Mouse (Mus musculus): Measurements from ENCODE around the gene Surf6. TPM values are rescaled to one million over a fixed set of nuclear protein-coding genes. Genes with fewer than 3 reads are reported as not detected.

Gene Surf6
- polyA plus RNA-seq, 2 experiments = 15.3 to 23.6 TPM

DNA sequence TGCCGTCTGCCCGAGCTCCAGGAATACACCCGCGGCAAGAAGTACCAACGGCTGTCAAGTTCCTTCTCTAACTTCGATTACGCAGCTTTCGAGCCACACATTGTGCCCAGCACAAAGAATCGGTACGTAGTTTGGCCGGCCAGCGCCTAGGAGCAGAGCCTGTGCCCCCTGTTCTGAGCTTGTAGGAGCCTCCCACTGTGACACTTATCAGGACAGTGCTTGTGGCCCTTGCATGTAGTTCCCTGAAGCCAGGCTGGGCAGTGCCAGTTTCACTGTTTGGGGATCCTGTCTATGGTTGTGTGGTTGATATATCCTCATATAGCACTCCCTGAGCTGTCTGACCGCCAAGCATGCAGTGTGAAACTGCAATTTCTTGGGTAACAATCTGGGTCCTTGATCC, 14.1 kb upstream of the Surf6 start:
- peaks cover 26% of the 10 kb centered on the region for H3K4me1 ChIP-seq (ENCODE audit: control insufficient read depth, insufficient read depth, low read length)
- peak overlapping the region; percentile 97 for H3K4me2 ChIP-seq (replicated peaks; ENCODE audit: low read depth, low read length, severe bottlenecking)
- ATAC-seq (ENCODE audit: low FRiP score, low read depth) (no peak), DNase-seq (ENCODE audit: low spot score) (no peak)
- H3K9ac ChIP-seq (ENCODE audit: low read depth, low read length, severe bottlenecking) = peak overlapping the region; percentile 68
- no peaks in the 10 kb centered on the region for H3K27me3 ChIP-seq (ENCODE audit: control insufficient read depth, insufficient read depth, low read length)
- 3% methylated on average over 13 of the region's 13 CpGs for WGBS
- H3K36me3 ChIP-seq (ENCODE audit: control insufficient read depth, insufficient read depth, low read length) = peaks cover 66% of the 10 kb centered on the region
- no peak for TF ChIP-seq POLR2A (IDR thresholded peaks at IDR 0.05; ENCODE audit: borderline replicate concordance, extremely low read depth, insufficient read depth, insufficient read length)
- H3K9me3 ChIP-seq (ENCODE audit: control insufficient read depth, low read length) = no peaks in the 10 kb centered on the region
- peak overlapping the region; percentile 62 for H3K4me3 ChIP-seq (replicated peaks; ENCODE audit: low read length)
- H3K27ac ChIP-seq (replicated peaks; ENCODE audit: low read depth, low read length) = no peak overlapping the region

DNA sequence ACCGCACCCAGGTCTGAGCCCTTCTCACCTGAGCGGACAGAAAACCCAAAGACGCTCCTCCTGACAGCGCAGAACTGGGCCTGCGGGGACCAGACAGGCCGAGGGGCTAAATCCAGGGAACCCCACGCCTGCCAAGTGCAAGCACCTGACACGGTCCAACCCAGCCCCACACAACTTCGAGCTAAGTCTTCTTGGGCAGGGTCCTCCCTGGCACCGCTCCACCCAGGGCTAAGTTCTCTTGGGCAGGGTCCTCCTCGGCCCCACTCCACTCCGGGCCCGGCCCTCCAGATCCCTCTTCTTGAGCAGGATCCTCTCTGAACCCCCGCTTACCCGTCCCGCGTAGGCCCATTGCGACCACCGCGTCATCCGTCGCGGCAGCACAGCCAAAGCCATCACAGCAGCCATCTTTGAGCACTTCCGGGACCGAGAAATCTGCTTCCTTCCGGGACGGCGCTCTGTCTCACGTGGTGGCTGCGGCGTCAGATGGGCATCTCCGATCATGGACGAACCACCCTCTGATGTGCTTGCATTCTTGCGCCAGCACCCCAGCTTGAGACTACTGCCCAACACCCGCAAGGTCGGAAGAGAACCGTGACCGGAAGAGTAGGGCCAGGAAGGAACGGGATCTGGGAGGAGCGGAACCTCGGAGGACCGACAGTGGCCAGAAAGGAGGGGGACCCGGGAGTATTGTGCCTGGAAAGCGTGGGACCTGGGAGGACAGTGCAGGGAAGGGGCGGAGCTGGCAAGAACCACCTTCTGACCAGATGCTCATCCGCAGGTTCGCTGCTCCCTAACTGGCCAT, 13.4 kb upstream of the Surf6 start, which contains the start of the genes Surf2 and Surf1:
Gene Surf2 (plus strand): TSS at position 441 of the 802 bp plus-strand sequence.
Gene Surf1 (minus strand): TSS at position 604 of the 802 bp plus-strand sequence.
- Histone ChIP-seq H3K4me3 (replicated peaks; ENCODE audit: low read length) (peak within 1 kb of the TSS; percentile 62), H3K27me3 (ENCODE audit: control insufficient read depth, insufficient read depth, low read length) (no peaks in the 10 kb centered on the region), H3K36me3 (ENCODE audit: control insufficient read depth, insufficient read depth, low read length) (peaks cover 66% of the 10 kb centered on the region), H3K4me1 (ENCODE audit: control insufficient read depth, insufficient read depth, low read length) (peaks cover 28% of the 10 kb centered on the region), H3K27ac (replicated peaks; ENCODE audit: low read depth, low read length) (no peak within 1 kb of the TSS; the same call in 1 of the 2 replicates), H3K9me3 (ENCODE audit: control insufficient read depth, low read length) (no peaks in the 10 kb centered on the region), H3K9ac (ENCODE audit: low read depth, low read length, severe bottlenecking) (peak within 1 kb of the TSS; percentile 68), H3K4me2 (replicated peaks; ENCODE audit: low read depth, low read length, severe bottlenecking) (peak within 1 kb of the TSS; percentile 97)
- 0 out of 2 replicates have a peak, but pooled peaks have one; percentile 25 for TF ChIP-seq POLR2A (IDR thresholded peaks at IDR 0.05; ENCODE audit: borderline replicate concordance, extremely low read depth, insufficient read depth, insufficient read length)
- DNase-seq (ENCODE audit: low spot score) (peak; percentile 75), ATAC-seq (ENCODE audit: low FRiP score, low read depth) (peak; percentile 67)
- WGBS = 3% methylated on average over 47 of the region's 47 CpGs

DNA sequence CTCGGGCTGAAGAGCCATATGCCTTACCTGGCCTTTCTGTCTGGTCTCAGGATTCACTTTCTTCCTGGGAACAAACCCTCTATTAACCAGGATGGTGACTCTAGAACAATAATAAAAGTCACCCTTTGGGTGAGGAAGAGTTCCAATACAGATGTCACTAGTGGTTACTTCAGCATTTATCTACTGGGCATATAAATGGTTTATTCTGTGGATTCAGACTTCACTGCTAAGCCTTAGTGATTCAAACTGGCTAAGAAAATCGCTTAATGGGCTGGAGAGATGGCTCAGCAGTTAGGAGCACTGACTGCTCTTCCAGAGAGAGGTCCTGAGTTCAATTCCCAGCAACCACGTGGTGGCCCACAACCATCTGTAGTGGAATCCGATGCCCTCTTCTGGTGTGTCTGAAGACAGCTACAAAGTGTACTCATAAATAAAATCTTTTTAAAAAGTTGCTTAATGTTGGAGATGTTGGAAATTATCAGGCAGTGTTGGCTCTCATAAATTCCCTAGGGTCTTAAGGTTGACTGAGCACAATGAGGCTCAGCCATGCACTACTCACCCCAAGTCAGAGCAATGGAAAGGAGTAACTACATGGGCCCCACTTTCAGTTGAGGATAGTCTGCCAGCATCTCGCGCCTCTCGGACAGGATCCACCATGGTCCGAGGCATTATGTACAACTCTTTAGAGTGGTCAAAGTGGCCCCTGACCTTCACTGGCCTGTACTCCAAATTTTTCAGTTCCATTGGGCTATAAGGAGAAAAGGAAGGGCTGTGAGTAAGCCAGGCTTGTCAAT, 11.7 kb upstream of the Surf6 start:
- H3K27me3 ChIP-seq (ENCODE audit: control insufficient read depth, insufficient read depth, low read length) = no peaks in the 10 kb centered on the region
- H3K4me3 ChIP-seq (replicated peaks; ENCODE audit: low read length) = no peak overlapping the region
- ATAC-seq (ENCODE audit: low FRiP score, low read depth) (no peak), DNase-seq (ENCODE audit: low spot score) (no peak)
- 65% methylated on average over 8 of the region's 8 CpGs for WGBS
- TF ChIP-seq POLR2A (IDR thresholded peaks at IDR 0.05; ENCODE audit: borderline replicate concordance, extremely low read depth, insufficient read depth, insufficient read length) = no peak
- peaks cover 31% of the 10 kb centered on the region for H3K4me1 ChIP-seq (ENCODE audit: control insufficient read depth, insufficient read depth, low read length)
- no peak overlapping the region for H3K27ac ChIP-seq (replicated peaks; ENCODE audit: low read depth, low read length)
- no peak overlapping the region for H3K4me2 ChIP-seq (replicated peaks; ENCODE audit: low read depth, low read length, severe bottlenecking)
- H3K9me3 ChIP-seq (ENCODE audit: control insufficient read depth, low read length) = no peaks in the 10 kb centered on the region
- H3K9ac ChIP-seq (ENCODE audit: low read depth, low read length, severe bottlenecking) = no peak overlapping the region
- H3K36me3 ChIP-seq (ENCODE audit: control insufficient read depth, insufficient read depth, low read length) = peaks cover 50% of the 10 kb centered on the region

DNA sequence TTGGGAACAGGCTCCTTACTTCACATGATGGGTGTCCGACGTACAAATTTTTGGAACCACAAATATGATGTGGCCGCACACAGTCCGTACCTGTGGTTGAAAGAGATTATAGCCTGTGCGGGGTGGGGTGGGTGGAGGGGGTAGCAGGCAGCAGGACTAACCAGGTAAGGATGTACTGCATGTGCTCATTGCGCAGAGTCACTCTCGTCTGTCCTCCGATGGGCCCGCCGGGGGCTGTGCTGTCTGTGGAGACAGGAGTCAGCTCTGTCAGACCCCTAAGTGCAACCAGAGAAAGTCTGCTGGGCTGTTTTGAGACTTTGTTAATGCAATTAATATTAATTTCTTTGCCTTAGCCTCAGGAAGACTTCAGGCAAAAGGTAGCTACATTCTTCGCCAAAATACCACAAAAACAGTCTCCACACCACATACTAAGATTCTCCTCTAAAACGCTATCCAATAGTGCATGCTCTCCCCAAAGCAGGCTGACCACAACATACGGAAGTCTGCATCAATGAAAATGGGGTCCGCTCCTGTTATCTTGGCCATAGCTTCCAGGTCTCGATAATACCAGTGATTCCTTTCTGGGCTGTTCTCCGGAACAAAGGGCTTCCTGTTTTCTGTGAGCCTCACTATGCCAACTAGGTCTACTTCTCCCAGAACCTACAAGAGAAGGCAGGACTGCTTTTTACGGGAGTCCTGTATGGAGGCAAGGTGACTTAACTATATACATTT, 10.9 kb upstream of the Surf6 start:
- Histone ChIP-seq H3K4me1 (ENCODE audit: control insufficient read depth, insufficient read depth, low read length) (peaks cover 39% of the 10 kb centered on the region), H3K4me2 (replicated peaks; ENCODE audit: low read depth, low read length, severe bottlenecking) (no peak overlapping the region), H3K9me3 (ENCODE audit: control insufficient read depth, low read length) (no peaks in the 10 kb centered on the region), H3K36me3 (ENCODE audit: control insufficient read depth, insufficient read depth, low read length) (peaks cover 42% of the 10 kb centered on the region), H3K9ac (ENCODE audit: low read depth, low read length, severe bottlenecking) (no peak overlapping the region), H3K27ac (replicated peaks; ENCODE audit: low read depth, low read length) (0 out of 2 replicates have a peak overlapping the region, but pooled peaks have one; percentile 5), H3K27me3 (ENCODE audit: control insufficient read depth, insufficient read depth, low read length) (no peaks in the 10 kb centered on the region), H3K4me3 (replicated peaks; ENCODE audit: low read length) (no peak overlapping the region)
- DNase-seq (ENCODE audit: low spot score) (no peak), ATAC-seq (ENCODE audit: low FRiP score, low read depth) (no peak)
- TF ChIP-seq POLR2A (IDR thresholded peaks at IDR 0.05; ENCODE audit: borderline replicate concordance, extremely low read depth, insufficient read depth, insufficient read length) = no peak
- 79% methylated on average over 17 of the region's 17 CpGs for WGBS
